Mouse (Mus musculus): ENCODE measurements around the gene Lpcat2. TPM values are rescaled to one million over a fixed set of nuclear protein-coding genes. Genes with fewer than 3 reads are reported as not detected.

Lpcat2 gene
- total RNA-seq, 2 experiments from 2014 or later: 9.4 to 9.6 TPM

DNA sequence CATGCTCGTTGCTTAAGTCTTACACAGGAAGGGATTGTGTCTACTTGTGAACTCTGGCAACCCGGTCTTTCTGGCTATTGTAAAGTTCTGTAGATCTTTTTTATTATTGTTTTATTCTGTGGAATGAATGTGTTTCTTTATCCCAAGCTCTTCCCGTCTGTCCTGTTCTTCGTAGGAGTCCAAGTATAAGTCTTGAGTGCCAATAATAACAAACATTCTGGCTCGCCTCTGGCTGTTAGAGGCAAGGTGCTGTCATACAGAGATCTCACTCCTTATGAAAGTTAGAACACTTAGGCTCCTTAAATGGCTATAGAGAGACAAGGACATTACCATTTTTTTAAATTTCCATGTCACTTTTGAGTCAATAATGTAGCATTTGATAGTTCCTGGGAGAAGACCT is 41.5 kb downstream of the Lpcat2 start:
- intact Hi-C loops (cut with DNase I): no loop called here
- no peak overlapping the region for H3K27ac ChIP-seq
- DNase-seq (ENCODE audit: extremely low spot score in 1 of 2, low spot score in 2 of 2): no peak
- no peak for TF ChIP-seq CTCF (IDR thresholded peaks at IDR 0.05)
- no peak overlapping the region for H3K4me3 ChIP-seq

DNA sequence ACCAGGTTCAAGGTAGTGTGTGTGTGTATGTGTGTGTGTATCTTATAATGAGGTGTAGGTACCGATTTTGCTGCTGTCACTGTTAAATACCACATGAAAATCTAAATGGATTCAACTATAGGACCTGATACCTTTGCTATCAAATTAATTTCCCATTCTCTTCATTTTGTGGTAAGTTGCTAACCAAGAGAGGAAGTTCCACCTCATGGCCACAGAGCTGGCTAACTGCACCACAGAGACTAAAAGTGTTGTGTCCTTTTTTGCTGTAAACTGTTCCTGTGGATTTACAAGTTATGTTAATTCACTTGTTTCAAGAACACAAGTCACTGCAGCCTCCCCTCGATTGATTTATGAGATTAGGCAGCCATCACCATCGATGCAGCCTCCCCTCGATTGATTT is 42.7 kb downstream of the Lpcat2 start:
- no peak overlapping the region for H3K4me3 ChIP-seq
- DNase-seq (ENCODE audit: extremely low spot score in 1 of 2, low spot score in 2 of 2): no peak
- no peak for TF ChIP-seq CTCF (IDR thresholded peaks at IDR 0.05)
- intact Hi-C loops (cut with DNase I): no loop called here
- H3K27ac ChIP-seq: no peak overlapping the region

DNA sequence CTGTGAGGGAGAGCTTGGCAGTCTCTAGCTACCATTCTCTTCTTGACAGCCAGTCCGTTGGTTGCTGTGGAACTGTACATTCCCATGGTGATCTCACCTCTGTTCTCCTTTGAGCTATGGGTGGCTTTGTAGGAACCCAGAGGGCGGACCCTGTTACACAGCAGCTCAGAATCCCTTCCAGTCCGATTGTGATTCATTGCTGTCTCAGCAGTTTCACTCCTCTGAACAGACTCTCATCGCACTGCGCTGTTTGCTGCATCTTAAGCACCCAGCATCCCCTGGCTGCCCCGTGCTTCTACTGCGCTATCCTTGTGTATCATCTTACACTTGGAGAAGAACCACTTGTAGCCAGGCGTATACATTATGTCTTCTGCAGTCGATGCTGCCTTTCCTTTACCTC is 44.5 kb downstream of the Lpcat2 start:
- intact Hi-C loops (cut with DNase I): no loop called here
- H3K4me3 ChIP-seq: no peak overlapping the region
- no peak for DNase-seq (ENCODE audit: extremely low spot score in 1 of 2, low spot score in 2 of 2)
- no peak for TF ChIP-seq CTCF (IDR thresholded peaks at IDR 0.05)
- no peak overlapping the region for H3K27ac ChIP-seq

DNA sequence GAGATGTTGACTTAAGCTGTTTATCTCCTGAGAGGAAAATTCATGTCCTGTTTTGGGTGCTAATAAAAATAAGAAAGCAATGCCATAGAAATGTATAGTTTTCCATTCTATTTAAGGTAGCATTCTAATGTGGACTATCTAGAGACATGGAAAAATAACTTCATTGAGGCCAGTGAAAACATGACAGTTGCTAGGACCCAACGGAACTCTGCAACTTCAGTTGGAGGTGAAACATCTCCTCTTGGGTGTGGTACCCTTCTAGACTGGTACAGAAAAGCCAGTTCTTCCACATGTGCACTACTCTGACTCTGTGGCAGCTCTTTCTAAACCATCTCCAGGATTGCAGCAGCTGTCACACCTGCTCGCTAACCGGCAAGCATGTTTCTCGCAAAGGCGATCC is 46.0 kb downstream of the Lpcat2 start, which contains the start of gene Capns2:
Capns2 (plus strand) TSS at position 301 of the 400 bp plus-strand sequence.
- intact Hi-C loops (cut with DNase I): no loop called here
- no peak within 1 kb of the TSS for H3K4me3 ChIP-seq
- H3K27ac ChIP-seq: no peak within 1 kb of the TSS
- no peak for DNase-seq (ENCODE audit: extremely low spot score in 1 of 2, low spot score in 2 of 2)
- no peak for TF ChIP-seq CTCF (IDR thresholded peaks at IDR 0.05)

DNA sequence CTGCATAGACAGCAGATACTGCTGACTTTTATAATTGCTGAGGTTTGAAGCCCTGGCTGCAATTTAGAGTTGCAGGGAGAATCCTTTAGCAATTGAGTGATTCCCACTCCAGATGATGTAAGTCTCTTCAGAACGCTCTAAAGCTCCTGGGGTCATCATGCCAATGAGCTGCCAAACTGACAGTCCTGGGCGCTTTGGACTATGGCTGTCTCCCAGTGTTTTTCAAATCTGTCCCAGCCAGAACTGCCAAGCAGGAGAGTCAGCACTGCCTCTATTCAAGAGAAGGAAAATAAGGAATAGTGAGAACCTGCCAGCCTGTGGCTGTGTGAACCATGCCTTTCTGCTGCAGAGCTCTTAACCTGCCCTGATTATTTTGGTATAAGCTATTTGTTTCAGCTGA is 47.8 kb downstream of the Lpcat2 start:
- intact Hi-C loops (cut with DNase I): no loop called here
- Histone ChIP-seq H3K4me3 (no peak overlapping the region), H3K27ac (no peak overlapping the region)
- no peak for TF ChIP-seq CTCF (IDR thresholded peaks at IDR 0.05)
- DNase-seq (ENCODE audit: extremely low spot score in 1 of 2, low spot score in 2 of 2): no peak

DNA sequence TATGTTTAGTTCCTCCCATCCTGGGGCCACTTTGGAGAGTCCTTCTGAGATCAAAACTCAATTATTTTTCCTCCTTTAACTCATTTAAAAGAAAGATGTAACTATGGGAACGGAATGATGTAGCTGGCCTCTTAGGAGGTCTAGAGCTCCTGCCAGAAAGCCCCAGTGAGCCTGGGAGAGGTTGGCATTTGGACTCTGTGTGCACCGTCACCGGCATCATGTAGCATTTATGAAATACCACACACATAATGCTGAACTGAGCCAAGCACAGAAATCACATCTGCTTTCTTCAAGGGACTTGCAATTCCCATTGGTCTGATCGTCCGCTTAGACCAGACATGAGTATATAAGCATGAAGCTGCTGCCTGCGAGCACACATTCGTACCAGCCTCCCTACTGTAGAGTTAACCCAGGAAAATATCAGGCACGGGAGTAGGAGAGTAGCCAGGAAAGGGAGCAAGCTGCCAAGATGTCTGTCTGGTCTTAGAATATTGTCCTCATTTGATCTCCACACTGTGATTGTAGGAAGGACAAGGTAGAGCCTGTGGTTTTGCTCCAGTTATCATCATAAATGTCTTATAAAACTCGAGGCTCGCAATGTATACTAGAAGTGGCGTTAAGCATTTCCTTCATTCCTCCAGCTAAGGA is 48.5 kb downstream of the Lpcat2 start:
- TF ChIP-seq CTCF (IDR thresholded peaks at IDR 0.05): no peak
- no peak overlapping the region for H3K27ac ChIP-seq
- no peak overlapping the region for H3K4me3 ChIP-seq
- DNase-seq (ENCODE audit: extremely low spot score in 1 of 2, low spot score in 2 of 2): no peak
- intact Hi-C loops (cut with DNase I): no loop called here

DNA sequence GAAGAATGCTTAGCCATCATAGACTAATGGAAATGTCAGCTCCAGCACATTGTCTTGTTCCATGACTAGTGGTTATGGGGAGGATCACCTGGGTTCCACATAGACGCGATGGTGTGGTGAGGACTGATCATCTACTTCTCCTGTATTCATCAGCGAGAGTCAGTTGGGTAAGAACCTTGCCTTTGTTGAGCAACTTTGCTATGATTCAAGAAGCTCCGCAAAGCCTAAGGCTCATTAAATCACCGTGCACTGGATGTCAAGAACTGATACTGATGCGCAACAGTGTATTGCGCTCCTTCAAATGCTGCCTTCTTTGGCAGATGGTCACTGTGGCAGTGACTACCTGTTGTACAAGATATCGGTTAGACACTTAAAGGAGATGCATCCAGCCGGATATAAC is 51.4 kb downstream of the Lpcat2 start:
- intact Hi-C loops (cut with DNase I): no loop called here
- no peak overlapping the region for H3K4me3 ChIP-seq
- DNase-seq (ENCODE audit: extremely low spot score in 1 of 2, low spot score in 2 of 2): no peak
- TF ChIP-seq CTCF (IDR thresholded peaks at IDR 0.05): no peak
- H3K27ac ChIP-seq: no peak overlapping the region

DNA sequence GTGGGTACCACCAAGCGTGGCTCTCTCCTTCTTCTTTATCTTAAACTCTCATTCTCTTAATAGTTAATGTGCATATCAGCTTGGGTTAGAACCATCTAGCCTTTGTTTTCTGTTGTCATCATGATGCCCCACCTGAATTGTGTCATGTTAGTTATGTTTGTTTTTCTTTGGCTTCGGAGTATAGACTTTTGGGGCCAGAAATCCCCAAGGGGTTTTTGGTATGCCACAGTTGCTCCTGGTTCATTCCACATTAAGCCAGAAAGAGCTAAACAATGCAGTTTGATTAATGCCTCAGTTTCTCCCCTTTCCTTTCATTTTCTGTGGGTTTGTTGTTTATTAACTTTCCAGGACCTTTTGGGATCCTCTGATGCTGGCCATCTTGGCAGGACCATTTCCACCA is 53.3 kb downstream of the Lpcat2 start:
- no peak for DNase-seq (ENCODE audit: extremely low spot score in 1 of 2, low spot score in 2 of 2)
- TF ChIP-seq CTCF (IDR thresholded peaks at IDR 0.05): no peak
- no peak overlapping the region for H3K4me3 ChIP-seq
- no peak overlapping the region for H3K27ac ChIP-seq
- intact Hi-C loops (cut with DNase I): no loop called here

DNA sequence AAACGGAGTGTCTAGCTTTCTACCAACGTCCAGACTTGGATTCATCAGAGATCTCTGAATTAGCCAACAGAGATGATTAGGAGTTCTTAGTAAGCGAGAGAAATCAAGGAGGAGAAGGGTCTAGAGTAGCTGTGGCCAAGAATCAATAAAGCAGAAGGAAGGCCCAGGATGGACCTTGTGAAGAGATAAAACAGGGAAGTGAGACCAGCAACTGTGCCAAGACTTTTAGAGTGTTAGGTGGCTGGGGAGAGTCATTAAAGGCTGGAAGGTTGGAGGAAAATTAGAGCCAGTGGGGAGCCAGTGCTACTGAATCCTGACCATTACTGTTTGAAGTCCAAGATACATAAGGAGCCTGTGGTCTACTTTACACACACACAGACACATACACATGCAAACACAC is 56.3 kb downstream of the Lpcat2 start:
- no peak for TF ChIP-seq CTCF (IDR thresholded peaks at IDR 0.05)
- H3K4me3 ChIP-seq: no peak overlapping the region
- DNase-seq (ENCODE audit: extremely low spot score in 1 of 2, low spot score in 2 of 2): no peak
- H3K27ac ChIP-seq: no peak overlapping the region
- intact Hi-C loops (cut with DNase I): no loop called here

DNA sequence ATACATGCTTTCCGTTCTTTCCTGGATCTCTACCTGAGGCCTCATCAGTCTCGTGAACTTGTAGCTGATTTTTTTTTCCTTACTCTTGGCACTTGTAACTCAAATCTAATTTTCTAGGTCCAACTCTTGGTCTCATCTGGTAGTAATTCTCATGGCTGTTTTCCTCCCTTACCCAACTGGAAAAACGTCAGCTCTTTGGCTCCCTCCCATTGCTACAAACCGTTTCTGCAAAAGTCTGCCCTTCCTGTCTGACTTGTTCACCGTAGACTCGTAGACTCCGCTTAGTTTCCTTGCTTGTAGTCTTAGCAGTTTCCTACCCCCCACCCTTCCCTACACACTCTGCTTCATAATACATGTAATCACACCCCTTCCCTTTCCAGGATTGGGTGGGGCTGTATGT is 58.3 kb downstream of the Lpcat2 start:
- DNase-seq (ENCODE audit: extremely low spot score in 1 of 2, low spot score in 2 of 2): no peak
- TF ChIP-seq CTCF (IDR thresholded peaks at IDR 0.05): no peak
- intact Hi-C loops (cut with DNase I): no loop called here

DNA sequence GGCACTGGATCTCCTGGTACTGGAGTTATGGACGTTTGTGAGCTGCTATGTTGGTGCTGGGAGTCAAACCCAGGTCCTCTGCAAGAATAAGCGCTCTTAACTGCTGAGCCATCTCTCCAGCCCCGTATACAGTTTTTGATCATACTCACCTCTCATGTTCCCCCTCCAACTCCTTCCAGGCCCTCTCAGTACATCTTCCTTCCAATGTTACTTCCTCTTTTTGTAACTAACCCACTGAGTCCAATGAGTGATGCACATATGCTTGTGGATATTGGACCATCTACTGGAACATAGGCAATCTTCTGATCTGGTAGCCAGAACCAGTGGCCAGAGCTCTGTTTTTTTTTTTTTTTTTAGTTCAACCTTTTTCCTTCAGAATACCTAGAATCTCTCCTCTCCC is 60.9 kb downstream of the Lpcat2 start:
- no peak overlapping the region for H3K4me3 ChIP-seq
- no peak overlapping the region for H3K27ac ChIP-seq
- no peak for DNase-seq (ENCODE audit: extremely low spot score in 1 of 2, low spot score in 2 of 2)
- intact Hi-C loops (cut with DNase I): no loop called here
- no peak for TF ChIP-seq CTCF (IDR thresholded peaks at IDR 0.05)

More for the DNA sequence above, 58.3 kb downstream of the Lpcat2 start:
- Histone ChIP-seq H3K4me3 (no peak overlapping the region), H3K27ac (no peak overlapping the region)

DNA sequence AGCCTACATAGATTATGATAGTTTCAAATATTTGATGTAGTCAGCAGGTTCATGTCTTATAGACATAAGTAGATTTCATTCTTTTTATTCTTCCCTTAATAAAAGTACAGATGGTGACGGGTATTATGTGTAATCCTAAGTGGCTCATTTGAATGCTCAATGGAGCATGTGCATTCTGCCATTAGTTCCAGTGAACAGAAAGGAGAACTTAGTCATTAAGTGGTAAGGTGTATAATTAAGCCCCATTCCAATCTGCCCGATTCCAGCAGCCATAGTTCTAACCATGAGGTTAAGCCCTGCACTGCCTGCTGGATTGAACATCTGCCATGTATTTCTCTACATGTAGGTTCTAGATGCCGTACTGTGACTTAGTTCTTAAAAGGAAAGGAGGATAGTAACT is 66.6 kb downstream of the Lpcat2 start:
- H3K27ac ChIP-seq: no peak overlapping the region
- intact Hi-C loops (cut with DNase I): no loop called here

DNA sequence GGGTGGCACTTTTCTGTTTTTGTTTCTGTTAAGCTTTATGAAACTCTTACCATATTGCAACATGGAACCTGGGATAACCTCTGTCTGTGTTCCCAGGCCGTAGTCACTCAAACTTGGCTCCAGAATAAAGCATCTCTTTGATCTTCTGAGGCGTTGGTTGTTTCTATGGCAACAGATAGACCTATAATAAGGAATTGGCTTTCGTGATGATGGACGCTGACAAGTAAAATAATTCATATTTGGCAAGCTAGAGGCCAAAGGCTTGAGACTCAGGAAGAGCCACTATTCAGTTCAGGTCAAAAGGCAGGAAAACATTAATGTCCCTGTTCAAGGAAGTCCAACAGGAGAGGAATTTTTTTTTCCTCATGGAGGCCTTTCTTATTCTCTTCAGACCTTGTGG is 73.8 kb downstream of the Lpcat2 start:
- no peak overlapping the region for H3K4me3 ChIP-seq
- no peak for DNase-seq (ENCODE audit: extremely low spot score in 1 of 2, low spot score in 2 of 2)
- intact Hi-C loops (cut with DNase I): no loop called here
- H3K27ac ChIP-seq: no peak overlapping the region
- no peak for TF ChIP-seq CTCF (IDR thresholded peaks at IDR 0.05)

More for the DNA sequence above, 66.6 kb downstream of the Lpcat2 start:
- no peak for TF ChIP-seq CTCF (IDR thresholded peaks at IDR 0.05)
- no peak overlapping the region for H3K4me3 ChIP-seq
- DNase-seq (ENCODE audit: extremely low spot score in 1 of 2, low spot score in 2 of 2): no peak

Data from left cerebral cortex, adult 2 months (tissue).